21 mouse cellular contexts compared by ENCODE assay signal in the genomic region with DNA sequence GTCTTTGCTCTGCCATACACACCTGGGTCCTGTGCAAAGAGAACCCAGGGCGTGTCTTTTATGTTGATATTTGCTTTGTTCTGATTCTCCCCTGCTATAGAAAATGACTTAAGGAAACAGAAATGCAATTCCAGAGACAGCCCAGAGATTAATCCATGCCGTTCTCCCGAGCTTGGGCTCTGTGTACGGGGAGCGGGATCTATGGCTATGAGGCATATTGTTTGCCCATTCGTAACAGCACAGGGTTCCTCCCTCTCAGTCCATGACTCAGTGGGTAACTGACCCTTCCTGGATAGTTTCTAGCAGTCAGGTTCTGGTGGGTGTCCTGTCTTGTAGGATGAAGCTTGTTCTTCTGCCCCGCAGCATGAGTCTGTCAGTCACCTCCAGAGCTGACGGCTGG. TPM values are rescaled to one million over a fixed set of nuclear protein-coding genes. Genes with fewer than 3 reads are reported as not detected.
"Had no signal": no experiment of that assay in that cellular context is flagged by ENCODE, and none has a peak within 500 bp of the region (broad histone marks: within the 10 kb centered on the region; RNA-seq: fewer than 3 reads in every experiment).

No protein-coding gene starts in this region.

- DNase-seq: lung, adult 18-20 months; lung, postnatal 10 days; lung, postnatal 4 days; midbrain, embryonic 14.5 days; right cerebral cortex, postnatal 25 days; right cerebral cortex, postnatal 4 days; spleen, adult 18-20 months; thymus, adult 2 months; thymus, postnatal 25 days; thymus, postnatal 4 days had no signal

- H3K27ac ChIP-seq: liver, embryonic 12.5 days; liver, embryonic 14.5 days; midbrain, embryonic 10.5 days; midbrain, embryonic 12.5 days; neural tube, embryonic 12.5 days had no signal

- H3K4me1 ChIP-seq: liver, embryonic 12.5 days; midbrain, embryonic 10.5 days; midbrain, embryonic 12.5 days; neural tube, embryonic 12.5 days; stomach, embryonic 15.5 days had no signal

- H3K4me2 ChIP-seq: liver, embryonic 12.5 days; midbrain, embryonic 12.5 days; neural tube, embryonic 12.5 days; stomach, embryonic 15.5 days had no signal

- H3K9me3 ChIP-seq: liver, embryonic 12.5 days; midbrain, embryonic 12.5 days; neural tube, embryonic 12.5 days; stomach, embryonic 15.5 days had no signal

- H3K9ac ChIP-seq: liver, embryonic 12.5 days; liver, embryonic 14.5 days; midbrain, embryonic 12.5 days; neural tube, embryonic 12.5 days; stomach, embryonic 15.5 days had no signal

- ATAC-seq: liver, embryonic 12.5 days; midbrain, embryonic 16.5 days had no signal

- H3K36me3 ChIP-seq: liver, embryonic 12.5 days; midbrain, embryonic 10.5 days; midbrain, embryonic 12.5 days; neural tube, embryonic 12.5 days; stomach, embryonic 15.5 days had no signal

- H3K27me3 ChIP-seq: midbrain, embryonic 12.5 days; neural tube, embryonic 12.5 days; stomach, embryonic 15.5 days had no signal

- H3K4me3 ChIP-seq: liver, embryonic 12.5 days; midbrain, embryonic 10.5 days; midbrain, embryonic 12.5 days; myocyte; neural tube, embryonic 12.5 days; stomach, embryonic 15.5 days had no signal

RNA-seq across cellular contexts. Expression of a gene that starts 22.4 kb away (rescaled TPM):
- polyA plus RNA-seq: liver, embryonic 12.5 days; midbrain, embryonic 14.5 days; midbrain, embryonic 16.5 days; myocyte; neural tube, embryonic 14.5 days had no signal

RNA-seq across cellular contexts. Expression of a gene that starts 28.9 kb away (rescaled TPM):
- polyA plus RNA-seq: lung, embryonic 16.5 days; midbrain, embryonic 12.5 days; midbrain, embryonic 14.5 days; midbrain, embryonic 16.5 days; myocyte; neural tube, embryonic 12.5 days; neural tube, embryonic 14.5 days; small intestine, adult 2 months; thymus, adult 2 months had no signal

RNA-seq across cellular contexts. Expression of a gene that starts 47.6 kb away (rescaled TPM):
- polyA plus RNA-seq: liver, embryonic 12.5 days; lung, embryonic 16.5 days; midbrain, embryonic 10.5 days; midbrain, embryonic 12.5 days; midbrain, embryonic 14.5 days; midbrain, embryonic 16.5 days; neural tube, embryonic 12.5 days; stomach, embryonic 15.5 days had no signal
